Mouse (Mus musculus) CH12.LX (cell line): Measurements from ENCODE around the gene Bcl2l14.

Experiments used
- CTCF ChIP-seq, 2 experiments: IDR thresholded peaks in 1 of 2; conservative IDR thresholded peaks in 1 of 2; 2 replicates each; pipeline ENCODE4 v1.5.1; 2011 to 2012; ENCODE audit warnings: low read depth in 2 of 2, low read length in 2 of 2, improper control_type of control experiment in 1 of 2, inconsistent platforms in 1 of 2, mild to moderate bottlenecking in 1 of 2, moderate library complexity in 1 of 2
- EP300 ChIP-seq: IDR thresholded peaks from 2 replicates; pipeline ENCODE4 v1.6.1; 2011; ENCODE audit warnings: low read length, improper control_type of control experiment
- ETS1 ChIP-seq: conservative IDR thresholded peaks from 2 replicates; pipeline ENCODE4 v1.6.1; 2012; ENCODE audit warnings: low read depth, mild to moderate bottlenecking, inconsistent platforms, low read length, improper control_type of control experiment, moderate library complexity
- GABPA ChIP-seq: IDR thresholded peaks from 2 replicates; pipeline ENCODE4 v1.6.1; 2012; ENCODE audit warnings: low read depth, low read length, improper control_type of control experiment, inconsistent platforms; ENCODE audit not compliant: insufficient replicate concordance
- HCFC1 ChIP-seq: IDR thresholded peaks from 2 replicates; pipeline ENCODE4 v1.6.1; 2012; ENCODE audit warnings: low read depth, mild to moderate bottlenecking, inconsistent platforms, low read length, improper control_type of control experiment
- POLR2A ChIP-seq: IDR thresholded peaks from 2 replicates; pipeline ENCODE4 v1.6.1; 2011; ENCODE audit warnings: low read depth, mild to moderate bottlenecking, improper control_type of control experiment, low read length

- TF ChIP-seq ETS1: no peak
- no peak for TF ChIP-seq GABPA
- no peak for TF ChIP-seq POLR2A
- no peak for TF ChIP-seq HCFC1
- no peak for TF ChIP-seq EP300
- TF ChIP-seq CTCF (conservative IDR thresholded peaks at IDR 0.05 in 1 of 2, IDR thresholded peaks at IDR 0.05 in 1 of 2; ENCODE audit: low read depth in 2 of 2, low read length in 2 of 2): no peak
Observed at GRCm38 (mm10) chr6:134470857-134471256, 74.7 kb downstream of the Bcl2l14 start.
